In the genomic region with DNA sequence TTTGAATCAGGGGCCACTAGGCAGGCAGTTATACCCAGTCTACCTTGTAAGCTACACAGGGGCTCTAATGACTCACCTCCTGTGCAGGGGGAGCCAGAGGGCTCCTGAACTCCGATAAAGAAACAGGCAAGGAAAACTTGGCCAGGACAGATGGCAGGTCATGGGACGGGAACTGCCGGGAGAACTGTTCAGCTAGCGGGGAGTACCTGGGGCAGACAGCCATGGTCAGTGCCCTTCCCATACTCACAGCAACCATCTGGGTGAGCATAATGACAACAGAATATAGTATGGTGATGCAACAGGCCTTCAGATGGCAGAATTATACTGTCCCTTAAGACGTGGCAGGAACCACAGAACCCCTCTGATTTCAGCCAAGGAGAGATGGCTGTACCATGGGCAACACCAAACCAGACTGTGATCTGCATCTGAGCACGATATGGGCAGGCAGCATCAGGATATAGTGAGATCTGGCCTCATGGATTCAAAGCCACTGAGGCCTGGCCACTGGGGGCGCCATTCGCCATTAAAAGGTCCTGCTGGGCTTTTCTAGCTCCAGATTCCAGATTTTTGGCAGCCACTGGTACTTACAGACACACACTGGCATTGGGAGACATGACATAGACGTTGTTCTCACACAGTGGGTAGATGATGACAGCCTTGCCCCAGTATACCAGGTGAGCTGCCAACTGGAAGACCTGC, we compare ENCODE assay signal across 9 mouse cellular contexts. TPM values are rescaled to one million over a fixed set of nuclear protein-coding genes. Genes with fewer than 3 reads are reported as not detected.
DNase-seq lines count a peak whose midpoint lies in the region; ATAC-seq and TF ChIP-seq lines count a peak whose summit lies in the region.
"Had no signal": no experiment of that assay in that cellular context is flagged by ENCODE, and none has a peak within 500 bp of the region (broad histone marks: within the 10 kb centered on the region; RNA-seq: fewer than 3 reads in every experiment).

No protein-coding gene starts in this region.

- H3K27ac ChIP-seq in kidney, embryonic 16.5 days (ENCODE audit: low read length): no peak overlapping the region
- 0 out of 2 replicates have a peak overlapping the region, but pooled peaks have one; percentile 3 for H3K27ac ChIP-seq in cerebellum, adult 2 months (ENCODE audit: insufficient read depth, low read length)
- H3K27ac ChIP-seq in liver, adult 2 months (replicated peaks; ENCODE audit: insufficient read depth, low read depth, low read length): no peak overlapping the region
- no peak overlapping the region for H3K27ac ChIP-seq in neural tube, embryonic 12.5 days

- no peak overlapping the region for H3K4me2 ChIP-seq in kidney, embryonic 16.5 days (replicated peaks; ENCODE audit: low read depth, low read length)
- H3K4me2 ChIP-seq in neural tube, embryonic 12.5 days (replicated peaks): no peak overlapping the region
- H3K4me2 ChIP-seq: limb, embryonic 15.5 days had no signal

- peaks cover 13% of the 10 kb centered on the region for H3K4me1 ChIP-seq in kidney, embryonic 16.5 days (ENCODE audit: insufficient read depth, low read length)
- H3K4me1 ChIP-seq in cerebellum, adult 2 months (ENCODE audit: control insufficient read depth, insufficient read depth, low read length): peaks cover 49% of the 10 kb centered on the region
- H3K4me1 ChIP-seq in liver, adult 2 months (ENCODE audit: control insufficient read depth, insufficient read depth, low read length): no peaks in the 10 kb centered on the region
- no peaks in the 10 kb centered on the region for H3K4me1 ChIP-seq in neural tube, embryonic 12.5 days

- H3K9me3 ChIP-seq in kidney, embryonic 16.5 days (ENCODE audit: low read length): no peaks in the 10 kb centered on the region
- H3K9me3 ChIP-seq in neural tube, embryonic 12.5 days: no peaks in the 10 kb centered on the region
- H3K9me3 ChIP-seq: limb, embryonic 15.5 days had no signal

- no peak for TF ChIP-seq POLR2A in cerebellum, adult 2 months (IDR thresholded peaks at IDR 0.05; ENCODE audit: borderline replicate concordance, insufficient read depth, low read length)
- TF ChIP-seq POLR2A in liver, adult 2 months (IDR thresholded peaks at IDR 0.05; ENCODE audit: extremely low read depth, insufficient read depth, low read length): no peak

- 57% methylated on average over 9 of the region's 9 CpGs for WGBS in kidney, embryonic 16.5 days
- 21% methylated on average over 9 of the region's 9 CpGs for whole genome bisulfite sequencing in cerebellum, adult 2 months
- WGBS in liver, adult 2 months: 75% methylated on average over 9 of the region's 9 CpGs
- 61% methylated on average over 9 of the region's 9 CpGs for WGBS in neural tube, embryonic 12.5 days

- peak; percentile 48; the same call in 1 of the 2 replicates for TF ChIP-seq CTCF in cerebellum, adult 2 months (IDR thresholded peaks at IDR 0.05; ENCODE audit: borderline replicate concordance, insufficient read depth, low read depth, low read length)
- TF ChIP-seq CTCF in liver, adult 2 months (IDR thresholded peaks at IDR 0.05; ENCODE audit: low read depth, low read length): peak; percentile 72

- no peak for ATAC-seq in kidney, embryonic 16.5 days (ENCODE audit: low FRiP score, low TSS enrichment)
- ATAC-seq in neural tube, embryonic 12.5 days (ENCODE audit: low FRiP score, low read depth): no peak

- no peak overlapping the region for H3K4me3 ChIP-seq in kidney, embryonic 16.5 days (ENCODE audit: low read length)
- H3K4me3 ChIP-seq in cerebellum, adult 2 months (replicated peaks; ENCODE audit: insufficient read depth, low read depth, low read length): no peak overlapping the region
- H3K4me3 ChIP-seq in liver, adult 2 months (ENCODE audit: insufficient read depth, low read depth, low read length): no peak overlapping the region
- no peak overlapping the region for H3K4me3 ChIP-seq in neural tube, embryonic 12.5 days
- H3K4me3 ChIP-seq: limb, embryonic 15.5 days had no signal

- no peaks in the 10 kb centered on the region for H3K79me2 ChIP-seq in liver, adult 2 months (ENCODE audit: control insufficient read depth, insufficient read depth, low read length)

- H3K36me3 ChIP-seq in kidney, embryonic 16.5 days (ENCODE audit: insufficient read depth, low read length): peaks cover 39% of the 10 kb centered on the region
- peaks cover 9% of the 10 kb centered on the region for H3K36me3 ChIP-seq in liver, adult 2 months (ENCODE audit: control insufficient read depth, insufficient read depth, low read length)
- peaks cover 64% of the 10 kb centered on the region for H3K36me3 ChIP-seq in neural tube, embryonic 12.5 days

- H3K27me3 ChIP-seq in kidney, embryonic 16.5 days (ENCODE audit: insufficient read depth, low read length): no peaks in the 10 kb centered on the region
- no peaks in the 10 kb centered on the region for H3K27me3 ChIP-seq in cerebellum, adult 2 months (ENCODE audit: control insufficient read depth, insufficient read depth, low read length)
- H3K27me3 ChIP-seq in liver, adult 2 months (ENCODE audit: control insufficient read depth, insufficient read depth, low read length): no peaks in the 10 kb centered on the region
- H3K27me3 ChIP-seq in neural tube, embryonic 12.5 days (replicated peaks): no peaks in the 10 kb centered on the region
- H3K27me3 ChIP-seq: limb, embryonic 15.5 days had no signal

- peak; percentile 65 for DNase-seq in kidney, adult 18-20 months
- peak; percentile 50 for DNase-seq in ES-CJ7 (ENCODE audit: low read depth, low spot score)
- DNase-seq in cerebellum, adult 2 months: peak; percentile 70 to 75
- peak; percentile 47 to 55 for DNase-seq in gastrocnemius, adult 8-10 months (ENCODE audit: low spot score in 2 of 2)
- no peak for DNase-seq in liver, adult 2 months (ENCODE audit: extremely low read depth, low read depth, low spot score)
- no peak for DNase-seq in left cerebral cortex, adult 18-20 months (ENCODE audit: low spot score in 2 of 2)

- H3K9ac ChIP-seq in kidney, embryonic 16.5 days (replicated peaks; ENCODE audit: low read length): no peak overlapping the region
- H3K9ac ChIP-seq in liver, adult 2 months (ENCODE audit: low read depth, low read length): no peak overlapping the region
- 0 out of 2 replicates have a peak overlapping the region, but pooled peaks have one; percentile 26 for H3K9ac ChIP-seq in neural tube, embryonic 12.5 days
- H3K9ac ChIP-seq: limb, embryonic 15.5 days had no signal

RNA-seq across cellular contexts. Expression of gene Mpg, which starts 10.6 kb away (rescaled TPM):
- polyA plus RNA-seq in kidney, embryonic 16.5 days (2015; fragmentation: Nextera tagmentation; extraction: Ambion mirVana): 38.3 and 42.4 TPM in 2 replicates
- polyA plus RNA-seq in cerebellum, adult 2 months (2012; rRNA removed): 14.8 and 15.2 TPM in 2 replicates
- total RNA-seq in gastrocnemius, adult 8-10 months (2022): 1 to 10 TPM; 3.9 to 5.9 (median 4.8) TPM
- total RNA-seq in liver, adult 2 months (2014; rRNA removed): 9.0 and 10.3 TPM in 2 replicates
- 7.1 and 9.1 TPM in 2 replicates for polyA plus RNA-seq in liver, adult 2 months (2012; rRNA removed)
- polyA plus RNA-seq in neural tube, embryonic 12.5 days (2016; fragmentation: Nextera tagmentation; extraction: Ambion mirVana): 30.3 and 30.7 TPM in 2 replicates
- 10 to 100 TPM; 18.2 to 21.3 TPM for total RNA-seq in left cerebral cortex, adult 18-20 months (2021)

RNA-seq across cellular contexts. Expression of gene Rhbdf1, which starts 14.8 kb away (rescaled TPM):
- polyA plus RNA-seq in kidney, embryonic 16.5 days (2015; fragmentation: Nextera tagmentation; extraction: Ambion mirVana): 61.9 and 62.1 TPM in 2 replicates
- 31.3 and 32.1 TPM in 2 replicates for polyA plus RNA-seq in cerebellum, adult 2 months (2012; rRNA removed)
- total RNA-seq in gastrocnemius, adult 8-10 months (2022): 10 to 100 TPM; 13.0 to 16.3 (median 14.4) TPM
- total RNA-seq in liver, adult 2 months (2014; rRNA removed): 3.1 and 3.8 TPM in 2 replicates
- 11.1 and 18.0 TPM in 2 replicates for polyA plus RNA-seq in liver, adult 2 months (2012; rRNA removed)
- polyA plus RNA-seq in neural tube, embryonic 12.5 days (2016; fragmentation: Nextera tagmentation; extraction: Ambion mirVana): 26.4 and 32.9 TPM in 2 replicates
- total RNA-seq in left cerebral cortex, adult 18-20 months (2021): 10 to 100 TPM; 11.1 to 14.2 TPM

RNA-seq across cellular contexts. Expression of gene Nprl3, which starts 30.6 kb away (rescaled TPM):
- polyA plus RNA-seq in kidney, embryonic 16.5 days (2015; fragmentation: Nextera tagmentation; extraction: Ambion mirVana): 50.2 and 50.8 TPM in 2 replicates
- 81.0 and 86.9 TPM in 2 replicates for polyA plus RNA-seq in cerebellum, adult 2 months (2012; rRNA removed)
- total RNA-seq in gastrocnemius, adult 8-10 months (2022): 10 to 100 TPM; 22.9 to 27.2 (median 24.6) TPM
- total RNA-seq in liver, adult 2 months (2014; rRNA removed): 12.7 and 13.4 TPM in 2 replicates
- 46.7 and 65.4 TPM in 2 replicates for polyA plus RNA-seq in liver, adult 2 months (2012; rRNA removed)
- 41.9 and 46.9 TPM in 2 replicates for polyA plus RNA-seq in neural tube, embryonic 12.5 days (2016; fragmentation: Nextera tagmentation; extraction: Ambion mirVana)
- 10 to 100 TPM; 43.6 to 45.6 TPM for total RNA-seq in left cerebral cortex, adult 18-20 months (2021)

RNA-seq across cellular contexts. Expression of gene Snrnp25, which starts 31.6 kb away (rescaled TPM):
- 56.6 and 61.1 TPM in 2 replicates for polyA plus RNA-seq in kidney, embryonic 16.5 days (2015; fragmentation: Nextera tagmentation; extraction: Ambion mirVana)
- 48.2 and 51.5 TPM in 2 replicates for polyA plus RNA-seq in cerebellum, adult 2 months (2012; rRNA removed)
- 10 to 100 TPM in 2 of 4 experiments, 1 to 10 TPM in 2; 9.4 to 12.5 (median 10.0) TPM for total RNA-seq in gastrocnemius, adult 8-10 months (2022)
- 10.9 and 11.7 TPM in 2 replicates for total RNA-seq in liver, adult 2 months (2014; rRNA removed)
- 6.0 and 7.6 TPM in 2 replicates for polyA plus RNA-seq in liver, adult 2 months (2012; rRNA removed)
- 52.8 and 59.3 TPM in 2 replicates for polyA plus RNA-seq in neural tube, embryonic 12.5 days (2016; fragmentation: Nextera tagmentation; extraction: Ambion mirVana)
- 10 to 100 TPM; 24.5 to 29.0 TPM for total RNA-seq in left cerebral cortex, adult 18-20 months (2021)

RNA-seq across cellular contexts. Expression of gene Il9r, which starts 36.8 kb away (rescaled TPM):
- polyA plus RNA-seq in kidney, embryonic 16.5 days (2015; fragmentation: Nextera tagmentation; extraction: Ambion mirVana): 0.04 TPM in 1 of 2 replicates, not detected in the other
- polyA plus RNA-seq in cerebellum, adult 2 months (2012; rRNA removed): not detected in 2 replicates
- under 1 TPM in 1 of 4 experiments, not detected in 3; 0.29 TPM for total RNA-seq in gastrocnemius, adult 8-10 months (2022)
- total RNA-seq in liver, adult 2 months (2014; rRNA removed): 0.20 TPM in 1 of 2 replicates, not detected in the other
- 0.06 and 0.07 TPM in 2 replicates for polyA plus RNA-seq in liver, adult 2 months (2012; rRNA removed)
- polyA plus RNA-seq in neural tube, embryonic 12.5 days (2016; fragmentation: Nextera tagmentation; extraction: Ambion mirVana): 0.08 TPM in 1 of 2 replicates, not detected in the other
- not detected for total RNA-seq in left cerebral cortex, adult 18-20 months (2021)

Comparison
In these comparisons a context has a peak if more than half of its experiments do, and no peak if none do; other contexts are left out.
1. DNase-seq: peak in kidney, adult 18-20 months (single experiment), ES-CJ7 (single experiment), cerebellum, adult 2 months (2 of 2) and gastrocnemius, adult 8-10 months (2 of 2); none in liver, adult 2 months (single experiment) and left cerebral cortex, adult 18-20 months (0 of 2).